Mouse (Mus musculus) B cell, adult 2 months (primary cell): Measurements from ENCODE around the gene Exosc1.
A peak's percentile ranks its signal among the peaks of the same experiment; 100 is the strongest.

Experiments used
- DNase-seq, 2 experiments: peaks; one replicate each; pipeline ENCODE4 v3.0.0; 2022

Gene Exosc1

GRCm38 (mm10) chr19:41912121-41913080, 20.8 kb downstream of the Exosc1 start:
- DNase-seq: peak; percentile 59 to 65

GRCm38 (mm10) chr19:41911178-41912073, 21.8 kb downstream of the Exosc1 start, which contains the start of gene Pgam1:
Gene Pgam1, plus strand, starts transcription at chr19:41911923.
- peak; percentile 95 for DNase-seq

GRCm38 (mm10) chr19:41910396-41910795, 22.8 kb downstream of the Exosc1 start:
- DNase-seq: no peak

GRCm38 (mm10) chr19:41908736-41909135, 24.5 kb downstream of the Exosc1 start:
- no peak for DNase-seq

- DNase-seq: no peak
Observed at GRCm38 (mm10) chr19:41907079-41907760, 26.0 kb downstream of the Exosc1 start.

GRCm38 (mm10) chr19:41906311-41907078, 26.7 kb downstream of the Exosc1 start:
- DNase-seq: no peak

GRCm38 (mm10) chr19:41905246-41905645, 28.0 kb downstream of the Exosc1 start:
- DNase-seq: no peak

- DNase-seq: no peak
Observed at GRCm38 (mm10) chr19:41902848-41903593, 30.2 kb downstream of the Exosc1 start.

GRCm38 (mm10) chr19:41901696-41902095, 31.5 kb downstream of the Exosc1 start:
- DNase-seq: no peak

- DNase-seq: no peak
Observed at GRCm38 (mm10) chr19:41900495-41901090, 32.6 kb downstream of the Exosc1 start.

GRCm38 (mm10) chr19:41898860-41899259, 34.4 kb downstream of the Exosc1 start:
- DNase-seq: peak; percentile 47 to 48

- no peak for DNase-seq
Observed at GRCm38 (mm10) chr19:41896319-41896711, 36.9 kb downstream of the Exosc1 start.

GRCm38 (mm10) chr19:41895460-41896318, 37.5 kb downstream of the Exosc1 start, which contains the start of gene Rrp12:
Gene Rrp12, minus strand, starts transcription at chr19:41896173.
- DNase-seq: peak; percentile 86 to 88

GRCm38 (mm10) chr19:41894959-41895358, 38.3 kb downstream of the Exosc1 start:
- no peak for DNase-seq

- DNase-seq: no peak
Observed at GRCm38 (mm10) chr19:41888191-41888590, 45.0 kb downstream of the Exosc1 start.

- no peak for DNase-seq
Observed at GRCm38 (mm10) chr19:41883882-41884281, 49.3 kb downstream of the Exosc1 start.

GRCm38 (mm10) chr19:41881842-41882241, 51.4 kb downstream of the Exosc1 start:
- no peak for DNase-seq

- DNase-seq: no peak
Observed at GRCm38 (mm10) chr19:41874356-41874755, 58.9 kb downstream of the Exosc1 start.
